Mouse (Mus musculus) embryonic facial prominence, embryonic 13.5 days (tissue): ENCODE measurements at regions not wholly inside any gene's neighbourhood (a gene's known extent, or its start where the extent isn't known, plus 50 kb on each side); places are given as distances from the start of the nearest gene placed in this dataset.

Experiments used
- ATAC-seq: fragments of 200-750 bp; cut with Nextera tagmentation; 2 replicates; pipeline ENCODE4 v1.8.0; 2017; ENCODE audit warnings: low read depth; ENCODE audit not compliant: insufficient number of reproducible peaks, insufficient read depth, low FRiP score, low TSS enrichment
- H3K27ac ChIP-seq: fragments of 300-500 bp; sonication (generic); 2 replicates; pipeline ENCODE4 v1.5.1; 2015; ENCODE audit warnings: moderate library complexity, mild to moderate bottlenecking, inconsistent platforms
- H3K27me3 ChIP-seq: fragments of 300-500 bp; sonication (generic); 2 replicates; pipeline ENCODE4 v1.6.1; 2015; ENCODE audit warnings: mild to moderate bottlenecking, inconsistent platforms
- H3K36me3 ChIP-seq: fragments of 300-500 bp; sonication (generic); 2 replicates; pipeline ENCODE4 v1.6.1; 2015; ENCODE audit warnings: mild to moderate bottlenecking, inconsistent platforms
- H3K4me1 ChIP-seq: fragments of 300-500 bp; sonication (generic); 2 replicates; pipeline ENCODE4 v1.6.1; 2015; ENCODE audit warnings: inconsistent platforms
- H3K4me2 ChIP-seq: fragments of 300-500 bp; sonication (generic); 2 replicates; pipeline ENCODE4 v1.6.1; 2015; ENCODE audit warnings: moderate library complexity, mild to moderate bottlenecking, inconsistent platforms
- H3K4me3 ChIP-seq: fragments of 300-500 bp; sonication (generic); 2 replicates; pipeline ENCODE4 v1.5.1; 2015; ENCODE audit warnings: mild to moderate bottlenecking, inconsistent platforms
- H3K9ac ChIP-seq: fragments of 300-500 bp; sonication (generic); 2 replicates; pipeline ENCODE4 v1.6.1; 2015; ENCODE audit warnings: mild to moderate bottlenecking, inconsistent platforms
- H3K9me3 ChIP-seq: fragments of 300-500 bp; sonication (generic); 2 replicates; pipeline ENCODE4 v1.6.1; 2016; ENCODE audit warnings: inconsistent platforms
- WGBS: fragments of 180-500 bp; shearing (Covaris S2); methylation state at CpG from one replicate; pipeline ENCODE4 v1.1.7; 2015; ENCODE audit warnings: mixed read lengths; 5-methylcytosine and 5-hydroxymethylcytosine counted together

DNA sequence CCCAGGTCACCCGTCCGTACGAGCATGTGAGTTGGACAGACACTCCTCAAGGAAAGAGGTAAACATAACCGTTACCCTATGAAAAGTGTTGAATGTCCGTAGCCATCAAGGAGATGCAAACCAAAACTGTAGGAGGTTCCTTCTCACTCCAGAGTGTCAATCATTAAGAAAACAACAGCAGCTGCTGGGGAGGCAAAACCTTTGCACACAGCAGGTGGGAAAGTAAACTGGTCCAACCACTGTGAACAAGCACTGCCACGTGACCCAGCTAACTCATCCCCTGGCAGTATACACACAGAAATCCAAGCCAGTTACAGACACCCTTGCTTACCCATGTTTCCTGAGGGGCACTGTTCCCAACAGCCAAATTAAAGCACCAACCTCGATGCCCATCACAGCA lies 54.7 kb upstream of the Irx5 start:
- Histone ChIP-seq H3K9ac (no peak overlapping the region), H3K4me2 (no peak overlapping the region), H3K4me3 (no peak overlapping the region), H3K4me1 (peaks cover 3% of the 10 kb centered on the region; the same call in 1 of the 2 replicates), H3K36me3 (no peaks in the 10 kb centered on the region), H3K27me3 (no peaks in the 10 kb centered on the region), H3K9me3 (peaks cover 6% of the 10 kb centered on the region; the same call in 1 of the 2 replicates), H3K27ac (no peak overlapping the region)
- ATAC-seq = no peak
- 82% methylated on average over 7 of the region's 7 CpGs for WGBS

DNA sequence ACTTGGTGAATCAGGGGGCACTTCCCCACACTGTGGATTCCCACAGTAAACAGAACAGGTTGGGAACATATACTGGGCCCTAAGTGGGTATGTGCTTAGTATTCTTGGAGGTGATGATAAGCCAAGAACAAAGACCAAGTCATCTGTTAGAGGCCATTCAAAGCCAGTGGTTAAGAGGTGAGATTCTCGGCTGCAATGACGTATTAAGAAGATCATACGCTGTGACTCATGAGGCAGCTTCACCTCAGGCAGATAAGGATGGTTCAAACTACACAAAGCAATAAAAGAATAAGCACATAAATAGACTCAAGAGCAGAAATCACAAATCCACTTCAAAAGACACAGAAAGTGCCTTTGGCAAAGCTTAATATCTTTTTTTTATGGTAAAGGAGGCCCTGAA lies 56.4 kb upstream of the Irx5 start:
- 84% methylated on average over 3 of the region's 3 CpGs for WGBS
- no peak for ATAC-seq

DNA sequence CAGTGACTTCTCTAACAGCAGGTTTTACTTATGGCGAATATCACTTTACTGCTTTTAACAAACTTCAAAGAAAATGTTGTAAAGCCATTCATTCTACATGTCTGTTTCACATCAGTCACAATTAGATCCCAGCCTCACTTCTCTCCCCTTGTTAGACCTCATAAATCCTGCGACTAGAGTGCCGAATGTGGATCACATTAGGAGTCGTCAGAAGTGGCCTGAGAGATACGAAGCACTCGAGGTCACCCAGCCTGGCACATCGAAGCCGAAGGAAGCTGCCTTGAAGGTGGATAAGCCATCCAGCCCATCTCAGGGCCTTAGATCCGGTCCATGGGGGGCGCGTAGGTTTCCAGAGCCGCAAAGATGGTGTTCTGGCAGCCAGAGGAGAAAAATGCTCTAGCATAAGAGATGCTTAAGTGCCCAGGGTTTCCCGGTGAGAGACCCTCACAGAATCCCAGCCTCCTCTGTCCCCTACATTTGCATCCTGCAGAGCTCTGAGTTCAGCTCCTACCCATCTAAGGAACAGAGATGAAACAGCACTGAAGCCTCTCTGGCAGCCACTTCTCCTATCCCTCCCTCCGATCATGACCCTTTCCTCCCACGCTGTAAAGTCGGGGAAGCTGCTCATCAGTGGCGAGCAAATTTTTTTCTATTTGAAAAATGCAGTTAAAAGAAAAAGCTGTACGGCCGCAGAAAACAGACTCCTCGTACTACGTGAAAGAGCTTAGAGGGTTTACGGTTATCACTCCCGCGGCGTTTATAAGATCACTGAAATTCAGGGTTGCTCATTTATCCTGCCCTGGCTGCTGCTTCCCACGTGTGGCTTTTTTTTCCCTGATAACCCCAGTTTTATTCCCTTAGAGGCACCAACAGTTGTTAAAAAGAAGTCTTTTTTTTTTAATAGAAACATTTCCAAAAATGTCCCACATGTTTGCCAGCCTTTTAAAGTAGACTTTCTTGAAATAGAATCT lies 70.3 kb upstream of the Irx5 start:
- peak overlapping the region; percentile 44 for H3K4me2 ChIP-seq
- ATAC-seq = no peak
- WGBS = 28% methylated on average over 26 of the region's 26 CpGs

More for the DNA sequence above, 56.4 kb upstream of the Irx5 start:
- Histone ChIP-seq H3K27ac (no peak overlapping the region), H3K4me1 (no peaks in the 10 kb centered on the region), H3K9ac (no peak overlapping the region), H3K36me3 (no peaks in the 10 kb centered on the region), H3K4me3 (no peak overlapping the region), H3K27me3 (no peaks in the 10 kb centered on the region), H3K4me2 (no peak overlapping the region), H3K9me3 (peaks cover 6% of the 10 kb centered on the region; the same call in 1 of the 2 replicates)

DNA sequence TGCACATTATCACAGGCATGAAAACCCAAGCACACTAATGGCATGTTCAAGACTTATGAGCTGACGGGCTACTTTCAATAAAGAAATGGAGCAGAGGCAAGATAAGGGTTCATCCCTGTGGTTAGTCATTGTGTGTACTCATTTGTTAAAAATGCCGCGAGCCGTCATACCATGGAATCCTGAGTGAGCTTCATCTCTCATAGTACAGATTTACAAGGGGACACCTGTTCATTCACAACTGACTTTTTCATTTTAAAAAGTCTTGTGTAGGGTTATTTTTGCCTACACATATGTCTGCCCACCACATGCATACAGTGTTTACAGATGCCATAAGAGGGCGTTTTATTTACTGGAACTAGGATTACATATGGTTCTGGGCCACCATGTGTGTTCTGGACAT lies 81.7 kb upstream of the Irx5 start:
- ATAC-seq = no peak
- Histone ChIP-seq H3K4me3 (no peak overlapping the region), H3K36me3 (no peaks in the 10 kb centered on the region), H3K4me2 (no peak overlapping the region), H3K27me3 (no peaks in the 10 kb centered on the region), H3K9me3 (no peaks in the 10 kb centered on the region), H3K27ac (no peak overlapping the region), H3K4me1 (no peaks in the 10 kb centered on the region), H3K9ac (no peak overlapping the region)
- WGBS = 88% methylated on average over 5 of the region's 5 CpGs

More for the DNA sequence above, 70.3 kb upstream of the Irx5 start:
- Histone ChIP-seq H3K9me3 (no peaks in the 10 kb centered on the region), H3K27me3 (peaks cover 4% of the 10 kb centered on the region), H3K27ac (peak overlapping the region; percentile 45; the same call in 1 of the 2 replicates), H3K9ac (no peak overlapping the region), H3K36me3 (no peaks in the 10 kb centered on the region), H3K4me3 (peak overlapping the region; percentile 13; the same call in 1 of the 2 replicates), H3K4me1 (peaks cover 18% of the 10 kb centered on the region)

DNA sequence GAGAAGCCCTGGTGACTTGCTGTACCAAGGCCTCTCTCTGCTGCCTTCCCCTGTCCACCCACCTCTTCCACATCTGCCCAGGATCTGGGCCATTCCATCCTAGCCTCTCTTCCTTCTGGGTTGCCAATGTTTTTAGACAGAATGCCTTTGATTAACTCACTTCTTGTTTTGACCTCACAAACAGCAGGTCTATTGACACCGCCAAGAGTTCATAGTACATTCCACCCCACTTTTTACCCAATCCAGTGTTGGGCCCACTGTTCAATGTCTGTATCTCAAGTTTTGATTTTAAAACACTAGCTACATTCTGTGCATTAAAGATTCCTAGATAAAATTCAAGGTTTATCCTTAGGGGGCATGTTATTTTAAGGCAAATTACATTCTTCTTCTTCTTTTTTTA lies 84.7 kb upstream of the Irx5 start:
- no peak overlapping the region for H3K27ac ChIP-seq
- no peak overlapping the region for H3K9ac ChIP-seq
- no peaks in the 10 kb centered on the region for H3K27me3 ChIP-seq

DNA sequence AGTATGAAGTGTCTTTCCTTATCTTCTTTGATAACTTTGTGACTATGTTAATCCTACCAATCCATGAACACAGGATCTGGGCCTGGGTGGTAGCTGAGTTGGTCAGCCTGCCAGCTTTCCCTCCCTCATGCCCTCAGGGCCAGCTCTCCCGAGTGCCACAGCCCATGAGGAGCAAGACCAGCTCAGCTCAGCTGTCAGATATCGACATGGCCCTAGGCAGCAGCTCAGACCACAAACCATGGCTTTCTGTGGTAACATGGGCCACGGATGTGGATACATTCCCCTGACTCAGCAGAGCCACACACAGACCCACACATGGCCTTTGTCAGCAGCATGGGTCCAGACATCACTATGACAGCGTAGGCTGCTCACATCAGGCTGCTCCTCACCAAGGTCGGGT lies 85.4 kb upstream of the Irx5 start:
- no peaks in the 10 kb centered on the region for H3K36me3 ChIP-seq
- H3K9me3 ChIP-seq = peaks cover 7% of the 10 kb centered on the region; the same call in 1 of the 2 replicates
- WGBS = 61% methylated on average over 5 of the region's 5 CpGs
- ATAC-seq = no peak
- H3K27ac ChIP-seq = no peak overlapping the region
- H3K4me1 ChIP-seq = no peaks in the 10 kb centered on the region
- no peak overlapping the region for H3K9ac ChIP-seq
- H3K4me3 ChIP-seq = no peak overlapping the region
- no peak overlapping the region for H3K4me2 ChIP-seq
- no peaks in the 10 kb centered on the region for H3K27me3 ChIP-seq

More for the DNA sequence above, 84.7 kb upstream of the Irx5 start:
- no peak for ATAC-seq
- peaks cover 7% of the 10 kb centered on the region; the same call in 1 of the 2 replicates for H3K9me3 ChIP-seq
- H3K4me3 ChIP-seq = no peak overlapping the region
- no peak overlapping the region for H3K4me2 ChIP-seq
- H3K4me1 ChIP-seq = no peaks in the 10 kb centered on the region
- H3K36me3 ChIP-seq = no peaks in the 10 kb centered on the region
- 100% methylated on average over 1 of the region's 1 CpGs for WGBS

DNA sequence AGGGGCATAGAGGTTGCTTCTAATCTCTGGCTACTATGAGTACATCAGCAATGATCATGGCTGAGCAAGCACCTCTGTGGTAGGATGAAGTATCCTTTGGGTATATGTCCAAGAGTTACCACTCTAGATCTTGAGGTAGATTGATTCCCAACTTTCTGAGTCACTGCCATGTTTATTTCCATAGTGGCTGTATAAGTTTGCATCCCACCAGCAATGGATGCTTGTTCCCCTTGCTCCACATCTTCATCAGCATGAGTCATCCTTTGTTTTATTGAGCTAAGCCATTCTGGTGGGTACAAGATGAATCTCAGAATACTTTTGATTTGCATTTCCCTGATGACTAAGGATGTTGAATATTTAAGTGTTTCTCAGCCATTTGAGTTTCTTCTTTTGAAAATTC lies 86.8 kb upstream of the Irx5 start:
- H3K27ac ChIP-seq = no peak overlapping the region
- peaks cover 7% of the 10 kb centered on the region; the same call in 1 of the 2 replicates for H3K9me3 ChIP-seq
- ATAC-seq = no peak
- no peaks in the 10 kb centered on the region for H3K36me3 ChIP-seq
- H3K9ac ChIP-seq = no peak overlapping the region
- H3K4me1 ChIP-seq = no peaks in the 10 kb centered on the region
- no peak overlapping the region for H3K4me3 ChIP-seq
- no peak overlapping the region for H3K4me2 ChIP-seq
- no peaks in the 10 kb centered on the region for H3K27me3 ChIP-seq

DNA sequence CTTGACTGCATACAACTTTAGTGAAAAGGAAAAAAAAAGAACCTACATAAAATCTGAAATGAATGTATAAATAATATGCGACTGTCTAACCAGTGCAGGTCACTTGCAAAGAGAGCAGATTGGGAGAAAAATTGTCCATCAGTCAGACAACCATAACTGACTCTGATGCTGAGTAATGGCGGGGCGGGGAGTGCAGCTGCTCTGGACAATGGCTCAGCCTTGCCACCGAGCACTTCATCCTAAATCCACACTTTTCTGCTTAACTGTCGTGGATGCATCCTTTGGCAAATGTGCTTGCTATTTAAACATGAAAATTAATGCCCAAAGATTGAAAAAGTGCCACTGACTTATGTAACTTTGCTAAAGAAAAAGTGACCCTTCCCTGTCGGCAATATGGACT lies 90.0 kb upstream of the Irx5 start:
- Histone ChIP-seq H3K4me2 (no peak overlapping the region), H3K27me3 (no peaks in the 10 kb centered on the region), H3K4me3 (no peak overlapping the region), H3K9me3 (peaks cover 7% of the 10 kb centered on the region; the same call in 1 of the 2 replicates), H3K36me3 (no peaks in the 10 kb centered on the region), H3K27ac (no peak overlapping the region), H3K4me1 (no peaks in the 10 kb centered on the region), H3K9ac (no peak overlapping the region)
- no peak for ATAC-seq
- 78% methylated on average over 6 of the region's 6 CpGs for WGBS

DNA sequence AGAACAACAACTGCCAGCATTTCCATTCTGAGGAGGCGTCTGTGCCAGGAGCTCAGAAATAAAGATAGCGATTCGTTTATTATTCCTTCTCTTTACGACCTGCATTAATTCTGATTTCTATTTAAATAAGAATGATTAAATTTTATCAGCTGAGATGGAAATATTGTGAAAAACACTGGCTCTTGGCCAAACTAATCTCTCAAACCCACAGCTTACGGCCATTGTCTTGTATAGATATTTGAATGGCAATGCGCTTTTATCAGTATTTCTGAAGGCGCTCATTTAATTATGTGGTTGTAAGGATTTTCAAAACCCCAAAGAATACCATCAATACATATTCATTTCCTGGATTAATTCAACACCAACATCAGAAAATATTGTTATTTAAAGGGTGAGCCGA lies 97.4 kb upstream of the Irx5 start:
- H3K4me2 ChIP-seq = no peak overlapping the region
- H3K9me3 ChIP-seq = no peaks in the 10 kb centered on the region
- 90% methylated on average over 8 of the region's 8 CpGs for WGBS
- H3K36me3 ChIP-seq = no peaks in the 10 kb centered on the region
- no peak for ATAC-seq
- peaks cover 15% of the 10 kb centered on the region; the same call in 1 of the 2 replicates for H3K4me1 ChIP-seq
- H3K27me3 ChIP-seq = no peaks in the 10 kb centered on the region; the same call in 1 of the 2 replicates
- no peak overlapping the region for H3K4me3 ChIP-seq
- H3K9ac ChIP-seq = no peak overlapping the region
- no peak overlapping the region for H3K27ac ChIP-seq

DNA sequence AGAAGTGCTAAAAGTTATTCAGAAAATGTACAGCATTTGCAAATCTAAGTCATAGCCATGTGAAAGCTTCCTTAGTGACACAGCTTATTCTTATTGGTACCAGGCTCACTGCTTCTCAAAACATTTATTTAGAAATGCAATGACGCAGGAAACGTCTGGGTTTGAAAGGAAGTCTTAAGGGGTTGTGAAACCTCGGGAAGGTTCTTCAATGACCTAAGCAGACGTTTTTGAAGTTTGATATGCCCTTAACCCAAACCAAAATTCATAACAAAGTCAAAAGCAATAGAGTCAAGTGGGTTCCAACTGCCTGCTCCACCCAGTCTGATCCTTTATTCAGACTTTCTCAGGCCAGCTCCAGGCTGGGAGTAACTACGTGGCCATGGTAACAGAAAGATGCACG lies 99.2 kb upstream of the Irx5 start:
- ATAC-seq = no peak

DNA sequence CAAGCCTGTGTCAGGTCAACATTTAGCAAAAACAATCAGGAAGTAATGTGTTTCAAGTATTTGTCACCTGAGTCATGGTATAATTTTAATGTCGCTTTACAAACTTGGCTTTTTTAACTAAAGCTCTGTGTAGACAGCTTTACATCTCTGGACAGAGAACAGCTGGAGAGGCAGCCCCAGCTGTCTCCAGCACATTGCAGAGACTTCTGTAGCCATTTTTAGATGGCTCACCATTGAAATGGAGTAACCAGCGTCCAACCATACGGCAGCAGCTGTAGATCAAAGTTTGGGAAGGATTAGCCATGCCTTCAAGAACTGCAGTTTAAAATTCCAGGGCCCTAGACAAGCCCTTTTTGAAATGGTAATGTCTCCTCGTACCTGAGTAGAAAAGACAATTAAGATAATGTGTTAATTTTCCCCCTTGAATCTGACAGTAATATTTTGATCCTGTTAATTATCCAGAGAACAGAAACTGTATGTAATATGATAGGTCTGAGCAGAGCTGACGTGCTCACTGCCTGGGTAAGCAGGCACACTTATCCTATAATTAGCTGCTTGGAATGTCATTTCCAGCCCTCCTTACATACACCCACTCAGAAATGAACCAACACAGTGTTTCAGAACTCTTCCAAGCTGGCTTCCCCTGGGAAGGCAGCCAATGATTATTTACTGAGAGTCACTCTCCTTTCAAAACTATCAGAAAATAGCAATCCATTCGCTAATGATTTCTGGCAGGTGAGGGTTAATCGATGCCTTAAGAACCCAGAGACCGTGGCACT lies 104.6 kb upstream of the Irx5 start:
- H3K4me1 ChIP-seq = peaks cover 16% of the 10 kb centered on the region
- H3K36me3 ChIP-seq = no peaks in the 10 kb centered on the region
- H3K9ac ChIP-seq = no peak overlapping the region
- no peak overlapping the region for H3K4me3 ChIP-seq
- no peak overlapping the region for H3K4me2 ChIP-seq
- ATAC-seq = peak; percentile 78; the same call in 1 of the 2 replicates
- H3K27ac ChIP-seq = no peak overlapping the region
- 35% methylated on average over 8 of the region's 8 CpGs for WGBS
- H3K27me3 ChIP-seq = peaks cover 10% of the 10 kb centered on the region
- H3K9me3 ChIP-seq = no peaks in the 10 kb centered on the region

More for the DNA sequence above, 99.2 kb upstream of the Irx5 start:
- H3K9me3 ChIP-seq = no peaks in the 10 kb centered on the region
- H3K4me1 ChIP-seq = peaks cover 17% of the 10 kb centered on the region
- H3K36me3 ChIP-seq = no peaks in the 10 kb centered on the region
- H3K27me3 ChIP-seq = peaks cover 4% of the 10 kb centered on the region
- H3K9ac ChIP-seq = no peak overlapping the region
- 27% methylated on average over 6 of the region's 6 CpGs for WGBS
- H3K4me2 ChIP-seq = no peak overlapping the region
- no peak overlapping the region for H3K27ac ChIP-seq
- no peak overlapping the region for H3K4me3 ChIP-seq
